In genomic region chr8:127073052-127073618, GRCm38 (mm10) we compare ENCODE assay signal across 14 mouse cellular contexts. TPM values are rescaled to one million over a fixed set of nuclear protein-coding genes. Genes with fewer than 3 reads are reported as not detected.
DNase-seq lines count a peak whose midpoint lies in the region; ATAC-seq lines count a peak whose summit lies in the region.
"Had no signal": no experiment of that assay in that cellular context is flagged by ENCODE, and none has a peak within 500 bp of the region (broad histone marks: within the 10 kb centered on the region; RNA-seq: fewer than 3 reads in every experiment).

No protein-coding gene starts in this region.

- ATAC-seq in midbrain, embryonic 16.5 days, result no peak

- H3K4me3 ChIP-seq in midbrain, embryonic 16.5 days (ENCODE audit: low read depth, low read length), result no peak overlapping the region
- H3K4me3 ChIP-seq: heart, embryonic 12.5 days; limb, embryonic 13.5 days had no signal

- H3K9ac ChIP-seq in midbrain, embryonic 16.5 days (ENCODE audit: low read depth, low read length), result peak overlapping the region; percentile 22; the same call in 1 of the 2 replicates
- H3K9ac ChIP-seq: heart, embryonic 12.5 days; limb, embryonic 13.5 days had no signal

- WGBS in midbrain, embryonic 16.5 days, result 64% methylated on average over 5 of the region's 5 CpGs

- no peak overlapping the region for H3K4me2 ChIP-seq in midbrain, embryonic 16.5 days (ENCODE audit: low read length)
- H3K4me2 ChIP-seq: heart, embryonic 12.5 days; limb, embryonic 13.5 days had no signal

- H3K36me3 ChIP-seq in midbrain, embryonic 16.5 days (ENCODE audit: control insufficient read depth, insufficient read depth, low read length), result no peaks in the 10 kb centered on the region
- H3K36me3 ChIP-seq: heart, embryonic 12.5 days; limb, embryonic 13.5 days had no signal

- no peaks in the 10 kb centered on the region for H3K27me3 ChIP-seq in midbrain, embryonic 16.5 days (ENCODE audit: control insufficient read depth, insufficient read depth, low read depth, low read length)
- H3K27me3 ChIP-seq: heart, embryonic 12.5 days; limb, embryonic 13.5 days had no signal

- peaks cover 16% of the 10 kb centered on the region for H3K4me1 ChIP-seq in midbrain, embryonic 16.5 days (ENCODE audit: control insufficient read depth, insufficient read depth, low read length)

- intact Hi-C loops in left cerebral cortex, postnatal 4 days (cut with DNase I), result no loop called here
- intact Hi-C loops in left cerebral cortex, postnatal 10 days (cut with DNase I), result no loop called here
- intact Hi-C loops in gastrocnemius, postnatal 14 days (cut with DNase I; ENCODE audit: low total_unique reads), result no loop called here

- peak overlapping the region; percentile 5; the same call in 1 of the 2 replicates for H3K27ac ChIP-seq in midbrain, embryonic 16.5 days (ENCODE audit: low read length)
- H3K27ac ChIP-seq: limb, embryonic 13.5 days had no signal

- peak; percentile 27 to 45 for DNase-seq in cerebellum, postnatal 10 days
- DNase-seq in cerebellum, postnatal 36 days, result no peak
- DNase-seq in left cerebral cortex, postnatal 4 days, result peak; percentile 12
- no peak for DNase-seq in left cerebral cortex, postnatal 10 days (ENCODE audit: extremely low spot score in 1 of 2, low spot score in 2 of 2)
- peak; percentile 20 for DNase-seq in gastrocnemius, postnatal 14 days
- DNase-seq in frontal cortex, postnatal 25 days (ENCODE audit: low spot score in 2 of 2), result no peak
- DNase-seq in cerebellum, postnatal 4 days (ENCODE audit: low spot score in 2 of 2), result no peak
- DNase-seq: adrenal gland, postnatal 25 days; kidney, postnatal 14 days; lung, postnatal 36 days had no signal

- no peaks in the 10 kb centered on the region for H3K9me3 ChIP-seq in midbrain, embryonic 16.5 days (replicated peaks; ENCODE audit: control insufficient read depth, low read length, poor library complexity, severe bottlenecking)
- H3K9me3 ChIP-seq: heart, embryonic 12.5 days; limb, embryonic 13.5 days had no signal

RNA-seq across cellular contexts. Expression of gene Pard3, which starts 9.4 kb away (rescaled TPM):
- 10 to 100 TPM; 25.5 to 27.0 TPM for total RNA-seq in left cerebral cortex, postnatal 4 days (2021)
- 10 to 100 TPM; 11.6 to 15.1 TPM for total RNA-seq in left cerebral cortex, postnatal 10 days (2021)
- 10 to 100 TPM; 23.9 to 25.7 TPM for total RNA-seq in gastrocnemius, postnatal 14 days (2021)
- 14.5 and 14.6 TPM in 2 replicates for polyA plus RNA-seq in midbrain, embryonic 16.5 days (2015; fragmentation: Nextera tagmentation; extraction: Ambion mirVana)
- total RNA-seq: monocyte, adult 5-6 weeks had no signal

Comparison
In these comparisons a context has a peak if more than half of its experiments do, and no peak if none do; other contexts are left out.
1. DNase-seq: peak in cerebellum, postnatal 10 days (2 of 2), left cerebral cortex, postnatal 4 days (single experiment) and gastrocnemius, postnatal 14 days (single experiment); none in cerebellum, postnatal 36 days (0 of 2), left cerebral cortex, postnatal 10 days (0 of 2), frontal cortex, postnatal 25 days (0 of 2) and cerebellum, postnatal 4 days (0 of 2).